Mouse (Mus musculus): ENCODE measurements around the gene R3hdml.

DNA sequence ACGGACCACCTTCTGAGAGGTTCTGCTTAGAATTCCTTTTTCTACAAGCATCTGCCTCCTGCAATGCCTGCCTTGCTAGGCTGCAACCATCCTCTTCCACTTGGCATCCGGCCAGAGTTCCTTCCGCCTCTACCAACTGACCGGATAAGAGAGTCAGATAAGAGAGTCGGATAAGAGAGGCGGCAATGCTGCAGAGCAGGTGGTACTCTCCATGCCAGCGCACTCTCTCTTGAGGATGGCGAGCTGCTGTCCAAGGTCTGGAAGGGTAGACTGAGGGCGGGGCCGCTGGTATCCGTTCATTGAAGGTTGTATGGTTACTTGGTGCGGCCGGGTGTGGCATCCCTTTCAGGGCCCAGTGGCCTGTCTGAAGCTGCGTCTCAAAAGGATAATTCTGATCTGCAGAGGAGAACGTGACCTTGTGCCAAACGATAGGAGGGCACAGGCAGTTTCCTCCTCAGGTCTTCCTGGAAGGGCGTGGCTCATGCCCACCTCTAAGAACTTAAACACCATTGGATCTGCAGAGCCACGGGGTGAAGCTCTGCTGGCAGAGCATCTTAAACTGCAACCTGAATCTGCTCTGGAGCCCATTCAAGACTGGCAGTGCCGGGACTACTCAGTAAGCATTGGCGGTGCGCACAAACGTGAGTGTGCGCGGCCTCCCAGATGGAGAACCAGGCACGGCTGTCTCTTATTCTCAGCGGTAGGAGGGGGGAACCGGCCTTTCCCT, 33.4 kb upstream of the R3hdml start:
- TF ChIP-seq CTCF (conservative IDR thresholded peaks at IDR 0.05; ENCODE audit: insufficient read depth, insufficient read length, low read depth, low read length) (no peak), POLR2A (IDR thresholded peaks at IDR 0.05; ENCODE audit: low read depth, low read length) (no peak)

All from kidney, adult 2 months (tissue).